Mouse (Mus musculus) heart, postnatal 36 days (tissue): Measurements from ENCODE around the gene Atxn1. TPM values are rescaled to one million over a fixed set of nuclear protein-coding genes. Genes with fewer than 3 reads are reported as not detected.

ENCODE experiments used
- DNase-seq, 2 experiments: peaks; one replicate each; pipeline ENCODE4 v3.0.0; 2021 to 2022
- intact Hi-C: fragments of 180-260 bp; cut with DNase I; formaldehyde crosslinking; loops from one replicate; pipeline ENCODE4 v1.15.1; 2025
- total RNA-seq, 2 experiments: library from RNA; stranded (reverse); gene quantifications; 2 replicates each; pipeline ENCODE4 v1.2.3; 2021

The Atxn1 gene
- total RNA-seq, 2 experiments from 2014 or later = 33.0 to 35.0 TPM

GRCm38 (mm10) chr13:45564946-45565345 is 399.9 kb downstream of the Atxn1 start:
- intact Hi-C loops = no loop called here
- no peak for DNase-seq

DNA sequence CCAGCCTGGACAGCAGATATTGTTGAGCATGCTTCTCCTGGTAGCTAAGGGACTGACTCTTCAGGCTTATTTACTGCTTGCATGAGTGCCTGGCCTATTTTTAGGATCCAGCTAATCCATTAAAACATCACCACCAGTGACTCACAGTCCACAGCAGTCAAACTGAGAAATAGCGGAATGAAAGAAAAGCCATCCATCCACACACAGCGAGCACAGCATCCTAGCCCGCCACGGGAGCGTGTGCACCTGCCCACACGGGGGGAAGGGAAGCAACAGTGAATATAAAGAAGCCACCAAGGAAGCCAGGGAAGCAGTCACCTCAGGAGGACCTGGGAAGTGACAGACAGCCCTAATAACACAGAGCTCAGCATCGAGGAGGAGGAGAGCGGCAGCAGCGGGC is 402.8 kb downstream of the Atxn1 start:
- no peak for DNase-seq

DNA sequence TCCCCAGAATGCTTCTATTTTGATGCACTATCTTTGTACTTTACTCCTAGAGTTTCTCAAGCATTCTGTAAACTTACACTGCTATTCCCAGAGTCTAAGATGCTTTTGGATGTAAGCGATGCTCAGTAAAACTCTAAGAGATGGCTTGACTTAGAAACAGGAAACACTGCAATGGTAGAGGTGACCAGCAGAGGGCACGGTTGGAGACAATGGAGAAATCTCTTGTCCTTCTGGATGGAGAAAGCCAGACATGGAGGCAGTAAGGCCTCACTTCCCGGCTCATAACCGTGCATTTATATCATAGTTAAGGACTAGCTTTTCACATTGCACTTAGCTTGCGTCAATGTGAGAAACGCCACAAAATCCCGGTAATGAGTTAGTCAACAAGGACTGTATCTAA is 404.3 kb downstream of the Atxn1 start:
- no peak for DNase-seq
- intact Hi-C loops = no loop called here

More for the DNA sequence above, 402.8 kb downstream of the Atxn1 start:
- intact Hi-C loops = no loop called here

DNA sequence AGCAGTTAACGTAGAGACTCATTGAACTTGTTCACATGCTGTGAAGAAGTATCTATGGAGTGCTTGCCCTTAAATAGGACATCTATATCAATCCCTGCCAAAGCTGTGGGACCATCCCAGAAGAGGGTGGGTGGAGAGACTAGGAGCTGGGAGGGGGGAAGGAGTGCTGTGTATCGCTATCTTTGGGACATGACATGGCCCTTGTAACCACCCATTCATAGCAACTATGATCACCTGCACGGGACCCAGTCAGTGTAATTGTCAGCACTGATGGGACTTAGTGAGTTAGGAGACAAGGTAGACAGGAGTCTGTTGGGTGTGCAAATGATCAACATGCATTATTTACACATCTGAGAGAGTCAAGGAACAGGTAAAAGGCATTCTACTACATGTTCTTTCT is 405.6 kb downstream of the Atxn1 start:
- intact Hi-C loops = no loop called here
- DNase-seq = no peak

DNA sequence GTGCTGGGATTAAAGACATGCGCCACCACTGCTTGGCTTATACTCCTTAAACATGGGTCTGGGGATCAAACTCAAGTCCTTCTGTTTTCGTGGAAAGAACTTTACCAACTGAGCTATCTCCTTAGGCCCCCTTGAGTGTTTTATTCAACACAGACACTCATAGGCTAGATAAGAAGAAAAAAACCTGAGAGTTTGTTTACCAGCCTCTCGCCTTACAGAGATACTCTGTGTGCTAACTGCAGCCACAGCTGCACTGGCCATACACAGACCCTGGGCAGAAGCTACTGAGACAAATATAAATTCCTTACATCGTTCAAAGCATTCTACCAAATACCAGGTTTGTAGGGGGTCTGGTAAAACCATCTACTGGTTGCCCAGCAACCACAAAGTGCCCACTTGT is 406.4 kb downstream of the Atxn1 start:
- intact Hi-C loops = no loop called here
- no peak for DNase-seq

- DNase-seq = no peak
Observed at GRCm38 (mm10) chr13:45553674-45554073, 411.1 kb downstream of the Atxn1 start.

GRCm38 (mm10) chr13:45547549-45547948 is 417.3 kb downstream of the Atxn1 start:
- intact Hi-C loops = no loop called here

More at GRCm38 (mm10) chr13:45553674-45554073, 411.1 kb downstream of the Atxn1 start:
- intact Hi-C loops = no loop called here

DNA sequence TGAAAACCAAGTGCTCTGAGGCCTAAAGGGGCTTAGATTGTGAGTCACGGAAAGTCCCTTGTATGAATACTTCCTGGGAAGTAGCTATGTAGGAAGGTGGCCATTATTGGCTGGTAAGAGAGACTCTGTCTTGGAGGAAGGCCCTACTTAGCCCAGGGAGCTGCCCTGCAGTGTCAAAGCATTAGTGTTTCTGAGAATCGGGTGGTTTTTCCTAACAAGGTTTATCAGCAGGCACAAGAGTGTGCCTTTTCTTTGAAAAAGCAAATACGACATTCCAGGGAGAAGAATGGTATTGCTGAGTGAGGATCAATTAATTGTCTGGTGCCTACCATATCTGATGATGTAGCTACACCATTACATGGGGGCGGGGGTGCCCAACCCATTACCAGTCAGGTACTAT is 417.9 kb downstream of the Atxn1 start:
- no peak for DNase-seq
- intact Hi-C loops = no loop called here

More at GRCm38 (mm10) chr13:45547549-45547948, 417.3 kb downstream of the Atxn1 start:
- no peak for DNase-seq

- no peak for DNase-seq
- intact Hi-C loops = no loop called here
Observed at GRCm38 (mm10) chr13:45545974-45546373, 418.8 kb downstream of the Atxn1 start.

DNA sequence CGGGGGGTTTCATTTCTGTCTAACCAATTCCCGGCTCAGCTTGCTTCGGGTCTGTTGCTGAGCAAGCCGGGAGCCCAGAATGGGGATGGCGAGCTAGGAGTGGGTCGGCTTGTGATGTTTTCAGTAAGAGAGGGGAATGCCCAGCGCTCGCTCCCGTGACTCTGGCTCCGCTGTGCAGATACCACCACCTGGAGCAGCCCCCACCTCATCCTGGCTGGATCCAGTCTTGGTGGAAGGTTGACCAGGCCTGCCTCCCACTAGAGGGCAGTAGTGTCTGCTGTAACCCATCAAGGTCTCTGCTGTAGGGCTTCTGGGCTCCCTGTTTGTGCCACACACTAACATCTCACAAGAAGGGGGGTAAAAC is 425.6 kb downstream of the Atxn1 start:
- peak; percentile 75 to 76 for DNase-seq
- intact Hi-C loops = loop anchor here (1.0 to 2.0 kb wide), 2 partner anchors 32 to 624 kb away; no protein-coding TSS in a partner anchor

GRCm38 (mm10) chr13:45538532-45539204 is 426.1 kb downstream of the Atxn1 start:
- intact Hi-C loops = loop anchor here (1.0 to 2.0 kb wide), 2 partner anchors 33 to 624 kb away; no protein-coding TSS in a partner anchor
- DNase-seq = peak; percentile 54 to 61

- no peak for DNase-seq
- intact Hi-C loops = loop anchor here (2.0 kb wide), 1 partner anchor 625 kb away; no protein-coding TSS in a partner anchor
Observed at GRCm38 (mm10) chr13:45538091-45538490, 426.7 kb downstream of the Atxn1 start.

DNA sequence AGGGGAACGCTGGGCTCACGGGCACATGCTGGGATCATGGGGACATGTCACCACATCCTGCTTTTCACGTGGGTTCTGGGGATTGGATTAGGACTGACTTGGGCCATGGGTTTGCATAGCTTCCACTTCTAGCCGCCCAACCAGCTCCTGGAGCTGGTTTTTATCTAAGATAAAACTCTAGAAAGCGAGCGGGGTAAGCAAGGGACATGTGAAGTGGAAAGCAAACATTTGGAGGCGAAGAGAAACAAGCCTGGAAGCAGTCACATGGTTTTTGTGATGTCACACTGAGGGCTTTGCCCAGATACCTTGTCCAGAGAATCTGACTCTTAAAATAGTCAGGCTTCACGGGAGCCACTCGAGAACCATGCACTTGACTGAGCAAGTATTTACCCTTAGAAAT is 427.7 kb downstream of the Atxn1 start:
- intact Hi-C loops = no loop called here
- peak; percentile 33 to 44 for DNase-seq

DNA sequence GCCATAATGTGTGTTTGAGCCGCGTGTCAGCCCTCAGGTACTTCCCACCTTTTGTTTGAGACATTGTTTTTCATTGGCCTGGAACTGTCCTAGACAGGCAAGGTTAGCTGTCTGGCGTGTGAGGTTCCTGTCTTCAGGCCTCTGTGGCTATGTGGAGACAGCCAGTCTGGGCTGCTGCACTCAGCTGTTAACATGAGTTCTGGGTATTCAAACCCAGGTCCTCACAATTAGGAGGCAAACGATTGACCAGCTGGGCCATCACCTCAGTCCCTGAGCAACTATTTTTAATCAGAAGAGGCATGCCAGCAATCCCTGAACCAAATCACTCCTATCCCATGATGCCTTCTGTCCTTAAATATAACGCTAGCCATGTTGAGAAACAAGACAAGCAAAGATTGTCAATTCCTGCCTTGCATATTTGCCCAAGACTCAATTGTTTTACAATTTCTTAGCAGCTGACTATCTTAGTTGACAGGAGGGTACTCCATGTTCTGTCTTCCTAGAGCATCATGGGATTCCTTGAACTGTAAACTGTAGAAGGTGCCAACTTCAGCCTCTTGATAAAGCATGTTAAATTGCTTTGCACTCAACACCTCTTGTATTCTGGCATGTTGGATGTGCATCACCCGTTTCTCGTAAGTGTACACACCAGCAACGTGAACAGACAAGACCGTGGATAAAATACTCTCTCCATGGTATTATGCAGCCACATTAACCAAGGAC is 428.9 kb downstream of the Atxn1 start:
- DNase-seq = no peak
- intact Hi-C loops = no loop called here

DNA sequence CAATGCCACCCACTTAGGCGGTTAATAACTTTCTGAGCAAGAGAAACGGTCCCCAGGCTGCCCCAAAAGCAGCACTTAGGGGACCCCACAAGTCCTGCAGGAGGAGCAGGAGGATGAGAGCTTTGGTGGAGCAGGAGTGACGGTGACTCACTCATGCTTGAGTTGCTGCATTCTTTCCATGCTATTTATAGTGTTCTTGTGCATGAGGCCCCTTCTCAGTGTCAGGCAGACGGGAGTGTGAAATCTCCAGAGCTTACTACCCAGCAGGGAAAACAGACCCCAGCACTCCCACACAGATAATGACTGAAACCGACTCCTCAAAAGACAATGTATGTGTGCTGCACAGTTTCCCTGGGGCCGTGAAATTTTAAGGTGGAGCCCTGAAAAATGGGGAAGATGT is 434.1 kb downstream of the Atxn1 start:
- no peak for DNase-seq
- intact Hi-C loops = no loop called here

DNA sequence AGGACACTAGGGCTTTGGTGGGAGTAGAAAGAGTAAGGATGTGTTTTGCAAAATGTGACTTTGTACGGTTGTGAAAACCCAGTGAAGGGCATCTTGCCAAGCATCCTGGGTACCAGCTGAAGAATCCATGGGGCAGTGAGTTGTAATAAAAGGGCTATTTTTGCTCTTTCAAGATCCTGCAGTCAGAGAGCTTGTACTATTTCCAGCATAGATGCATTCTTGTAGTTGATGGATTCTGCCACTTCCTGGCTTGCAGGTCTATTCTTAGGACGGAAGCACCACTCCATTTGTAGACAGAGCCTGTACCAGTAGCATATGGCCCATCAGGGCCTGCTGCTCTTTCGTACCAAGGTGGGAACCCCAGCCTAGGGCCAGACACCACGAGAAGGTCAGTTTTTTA is 436.0 kb downstream of the Atxn1 start:
- no peak for DNase-seq
- intact Hi-C loops = no loop called here

DNA sequence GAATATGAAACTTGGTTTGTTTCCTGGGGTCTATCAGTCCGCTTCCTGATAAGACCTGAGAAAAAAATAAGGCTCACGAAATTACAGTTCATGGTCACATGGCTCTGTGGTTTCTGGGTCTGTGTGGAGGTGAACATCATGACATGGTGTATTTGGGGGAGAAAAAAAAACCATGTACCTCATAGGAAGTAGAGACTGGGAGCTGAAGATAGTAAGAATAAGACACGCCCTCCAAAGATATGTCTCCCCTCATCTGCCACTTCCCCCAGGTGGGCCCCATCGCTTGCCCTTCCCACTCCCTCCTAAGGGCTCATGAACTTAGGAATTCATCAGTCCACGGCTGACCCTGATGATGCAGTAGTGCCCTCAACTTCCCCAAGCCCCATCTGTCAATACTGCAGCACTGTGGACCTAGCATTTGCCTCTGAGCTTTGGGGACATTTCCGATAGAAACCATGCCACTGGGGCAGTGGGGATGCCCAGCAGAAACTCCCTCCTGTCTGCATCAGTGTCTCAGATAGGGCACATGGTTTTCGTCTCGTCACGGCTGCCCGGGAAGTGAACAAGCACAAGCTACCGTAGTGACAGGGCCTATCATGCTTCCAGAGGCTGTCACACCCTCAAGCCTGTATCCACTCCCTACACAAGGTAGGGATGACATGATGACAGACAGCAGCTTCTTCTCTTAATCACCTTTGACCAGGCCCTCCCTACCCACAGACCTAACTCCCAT is 437.4 kb downstream of the Atxn1 start:
- intact Hi-C loops = no loop called here

DNA sequence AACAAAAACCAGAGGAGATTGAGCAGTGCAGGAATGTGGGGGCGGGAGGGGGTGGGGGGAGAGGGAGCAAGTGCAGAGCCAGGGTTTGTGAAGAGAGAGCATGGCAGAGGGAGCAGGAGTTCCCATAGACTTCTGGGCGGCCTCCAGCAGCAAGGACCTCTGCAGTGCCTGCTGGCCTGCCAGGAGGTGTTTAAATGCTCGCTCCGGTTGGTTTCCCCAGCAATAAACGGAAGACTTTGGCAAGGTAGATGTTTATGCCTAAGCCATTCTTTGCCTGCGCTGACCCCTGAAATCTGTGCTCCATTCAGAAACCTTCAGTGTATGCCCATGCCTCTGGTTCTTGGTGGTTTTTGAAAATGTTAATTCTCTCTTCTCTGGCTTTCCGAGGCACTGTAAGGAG is 438.6 kb downstream of the Atxn1 start:
- DNase-seq = no peak
- intact Hi-C loops = no loop called here

More for the DNA sequence above, 437.4 kb downstream of the Atxn1 start:
- no peak for DNase-seq

- no peak for DNase-seq
- intact Hi-C loops = no loop called here
Observed at GRCm38 (mm10) chr13:45524791-45525435, 439.9 kb downstream of the Atxn1 start.

DNA sequence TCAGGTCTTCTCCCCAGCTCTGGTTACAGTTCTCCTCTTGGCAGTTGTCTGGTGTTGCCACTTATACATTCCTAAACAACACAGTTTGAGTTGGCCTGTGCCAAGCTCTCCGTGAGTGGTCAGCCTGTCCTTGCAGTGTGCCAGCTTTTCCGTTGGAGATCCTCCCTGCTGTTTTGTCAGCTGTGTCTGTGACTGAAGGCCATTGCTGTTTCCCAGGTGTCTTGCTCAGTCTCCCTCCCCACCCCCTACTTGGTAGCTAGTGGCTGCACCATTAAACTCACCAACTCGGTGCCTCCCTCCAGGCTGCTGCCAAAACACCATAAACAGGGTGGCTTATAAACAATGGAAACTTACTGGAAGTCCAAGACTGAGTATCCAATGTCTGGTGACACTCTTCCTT is 440.5 kb downstream of the Atxn1 start:
- DNase-seq = no peak
- intact Hi-C loops = no loop called here
